Mouse (Mus musculus) right cerebral cortex, postnatal 25 days (tissue): ENCODE data around the gene Fmc1.

ENCODE experiments used
- DNase-seq: peaks from one replicate; pipeline ENCODE4 v3.0.0; 2022

The Fmc1 gene

DNA sequence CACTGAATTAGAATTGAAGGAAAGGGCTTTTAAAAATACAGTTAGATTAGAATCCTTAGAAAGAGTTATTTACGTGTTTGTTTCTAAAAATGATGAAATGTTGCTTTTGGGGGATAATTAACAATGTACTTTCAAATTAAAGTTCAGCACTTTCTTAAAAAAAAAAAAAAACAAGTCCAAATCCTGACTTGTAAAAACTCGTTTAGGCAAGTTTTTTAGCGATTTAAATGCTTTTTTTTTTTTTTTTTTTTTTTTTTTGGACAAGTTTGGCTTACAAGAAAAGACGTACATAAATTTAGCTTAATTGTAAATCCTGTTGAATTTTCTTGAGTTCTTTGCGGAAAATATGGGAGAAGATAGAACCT lies 19.3 kb downstream of the Fmc1 start:
- DNase-seq = no peak

DNA sequence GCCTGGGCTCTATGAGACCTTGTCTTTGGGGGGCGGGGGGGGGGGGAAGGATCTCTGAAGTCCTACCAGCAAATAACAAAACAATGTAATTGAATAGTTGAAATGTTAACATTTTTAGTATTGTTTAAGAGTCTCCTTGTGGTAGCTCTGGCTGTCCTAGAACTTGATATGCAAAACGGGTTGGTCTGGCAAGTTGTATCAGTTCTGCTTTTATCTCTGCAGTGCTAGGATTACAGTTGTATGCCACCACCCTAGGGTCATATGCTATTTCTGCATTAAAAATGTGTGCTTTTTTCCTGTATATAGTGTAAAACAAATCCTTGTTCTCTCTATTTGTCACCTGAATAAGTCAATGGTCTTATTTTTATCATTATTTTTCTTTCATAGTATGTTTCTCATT lies 42.8 kb downstream of the Fmc1 start:
- DNase-seq = no peak

DNA sequence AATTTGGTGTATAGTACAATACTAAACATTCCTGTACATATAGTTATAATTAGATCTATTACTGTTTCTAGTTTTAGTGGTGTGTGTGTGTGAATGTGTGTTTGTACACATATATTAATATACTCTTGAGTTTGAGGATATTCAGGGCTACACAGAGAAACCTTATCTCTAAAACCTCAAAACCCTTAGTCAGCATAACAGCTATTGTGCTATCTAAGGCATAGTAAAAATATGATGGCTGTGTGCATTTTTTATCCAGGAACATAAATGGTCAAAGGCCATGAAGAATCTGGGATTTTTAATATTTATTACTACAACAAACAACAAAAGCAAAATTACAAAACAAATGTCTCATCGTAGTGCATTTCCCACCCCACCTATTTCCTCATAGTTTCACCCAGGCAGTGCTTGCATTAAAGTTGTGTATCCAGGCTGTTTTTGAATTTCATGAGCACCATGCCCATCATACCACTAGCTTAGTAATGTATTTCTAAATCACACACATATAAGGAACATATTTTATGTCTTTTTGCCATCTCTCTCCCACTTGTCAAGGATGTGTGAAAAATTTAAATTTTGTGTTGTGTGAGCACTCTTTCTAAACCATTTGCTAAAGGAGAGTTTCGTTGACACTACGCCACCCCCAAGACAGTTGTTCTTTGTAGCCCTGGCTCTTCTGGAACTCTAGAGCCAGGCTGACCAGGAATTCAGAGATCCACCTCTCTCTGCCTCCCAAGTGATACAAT lies 47.0 kb downstream of the Fmc1 start:
- DNase-seq = no peak

DNA sequence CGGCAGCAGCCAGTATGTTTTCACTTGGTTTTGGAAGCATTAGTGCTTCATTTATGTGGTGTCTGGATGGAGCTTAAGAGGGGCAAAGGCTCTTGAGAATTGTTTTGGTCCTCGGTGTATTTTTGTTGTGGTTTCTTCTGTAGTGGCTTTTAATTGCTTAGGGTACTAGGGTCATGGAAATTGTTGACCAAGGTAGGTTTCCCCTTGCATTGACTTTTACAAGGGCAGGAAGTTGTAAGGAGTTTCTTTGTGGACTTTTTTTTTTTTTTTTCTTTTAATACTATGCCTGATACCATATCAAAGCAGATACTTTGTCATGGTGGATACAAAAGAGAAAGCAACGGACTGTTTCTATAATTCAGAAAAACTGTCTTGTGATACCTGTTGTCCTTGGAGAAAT lies 48.4 kb downstream of the Fmc1 start:
- DNase-seq = no peak
